Mouse (Mus musculus): Measurements from ENCODE around the gene Spen. TPM values are rescaled to one million over a fixed set of nuclear protein-coding genes. Genes with fewer than 3 reads are reported as not detected.
"Not testable (repeated sequence)": the region's sequence is repeated elsewhere in the genome, so short reads cannot be mapped to it uniquely, and the experiment has no call there.

The Spen gene
- polyA plus RNA-seq, 1 experiment from 2014 or later, result 12.4 TPM

DNA sequence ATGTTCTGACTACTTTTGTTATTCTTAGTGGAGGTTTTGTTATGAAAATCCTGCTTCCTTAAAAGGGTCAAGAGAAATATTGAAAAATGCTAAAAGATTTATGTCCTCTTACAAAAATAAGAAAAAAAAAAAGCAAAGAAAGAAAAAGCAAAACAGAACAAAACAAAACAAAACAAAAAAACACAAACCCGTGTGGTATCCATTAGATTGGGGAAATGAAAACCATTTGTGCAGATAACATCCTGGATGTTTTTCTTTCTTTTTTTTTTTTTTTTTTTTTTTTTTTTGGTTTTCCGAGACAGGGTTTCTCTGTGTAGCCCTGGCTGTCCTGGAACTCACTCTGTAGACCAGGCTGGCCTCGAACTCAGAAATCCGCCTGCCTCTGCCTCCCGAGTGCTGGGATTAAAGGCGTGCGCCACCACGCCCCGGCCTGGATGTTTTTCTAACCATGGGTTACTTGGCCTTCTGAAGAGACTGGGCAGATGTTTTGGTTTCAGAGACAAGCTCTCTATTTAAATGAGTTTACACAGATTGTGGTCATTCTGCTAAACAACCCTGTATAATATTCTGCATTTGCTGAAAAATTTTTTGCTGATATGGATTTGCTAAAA, 16.0 kb upstream of the Spen start:
- H3K27me3 ChIP-seq (ENCODE audit: control insufficient read depth, insufficient read depth, low read length); H3K36me3 ChIP-seq (ENCODE audit: control insufficient read depth, insufficient read depth, low read length); DNase-seq (ENCODE audit: low spot score); H3K9me3 ChIP-seq (ENCODE audit: control insufficient read depth, low read length); H3K4me2 ChIP-seq (ENCODE audit: low read depth, severe bottlenecking); ATAC-seq (ENCODE audit: insufficient number of reproducible peaks, low FRiP score, low TSS enrichment, low read depth); H3K4me3 ChIP-seq (ENCODE audit: low read depth, low read length); H3K9ac ChIP-seq (ENCODE audit: low read length); H3K27ac ChIP-seq (replicated peaks; ENCODE audit: low read depth, low read length): not testable (repeated sequence)
- H3K4me1 ChIP-seq (ENCODE audit: control insufficient read depth, insufficient read depth, low read length), result peaks cover 11% of the 10 kb centered on the region; the same call in 1 of the 2 replicates
- 88% methylated on average over 8 of the region's 9 CpGs for WGBS

GRCm38 (mm10) chr4:141552484-141552883, 14.1 kb upstream of the Spen start:
- Histone ChIP-seq H3K27ac (replicated peaks; ENCODE audit: low read depth, low read length) (0 out of 2 replicates have a peak overlapping the region, but pooled peaks have one; percentile 14), H3K36me3 (ENCODE audit: control insufficient read depth, insufficient read depth, low read length) (no peaks in the 10 kb centered on the region), H3K4me3 (ENCODE audit: low read depth, low read length) (no peak overlapping the region), H3K27me3 (ENCODE audit: control insufficient read depth, insufficient read depth, low read length) (no peaks in the 10 kb centered on the region), H3K9me3 (ENCODE audit: control insufficient read depth, low read length) (no peaks in the 10 kb centered on the region), H3K9ac (ENCODE audit: low read length) (no peak overlapping the region), H3K4me2 (ENCODE audit: low read depth, severe bottlenecking) (peak overlapping the region; percentile 12; the same call in 1 of the 2 replicates), H3K4me1 (ENCODE audit: control insufficient read depth, insufficient read depth, low read length) (peaks cover 8% of the 10 kb centered on the region; the same call in 1 of the 2 replicates)
- DNase-seq (ENCODE audit: low spot score), result peak; percentile 51
- 10% methylated on average over 2 of the region's 2 CpGs for WGBS
- ATAC-seq (ENCODE audit: insufficient number of reproducible peaks, low FRiP score, low TSS enrichment, low read depth), result peak; percentile 83

GRCm38 (mm10) chr4:141547299-141547698, 8.9 kb upstream of the Spen start:
- Histone ChIP-seq H3K9me3 (ENCODE audit: control insufficient read depth, low read length) (no peaks in the 10 kb centered on the region), H3K4me2 (ENCODE audit: low read depth, severe bottlenecking) (peak overlapping the region; percentile 95), H3K27me3 (ENCODE audit: control insufficient read depth, insufficient read depth, low read length) (no peaks in the 10 kb centered on the region), H3K4me1 (ENCODE audit: control insufficient read depth, insufficient read depth, low read length) (peaks cover 9% of the 10 kb centered on the region; the same call in 1 of the 2 replicates), H3K36me3 (ENCODE audit: control insufficient read depth, insufficient read depth, low read length) (no peaks in the 10 kb centered on the region), H3K4me3 (ENCODE audit: low read depth, low read length) (peak overlapping the region; percentile 76), H3K27ac (replicated peaks; ENCODE audit: low read depth, low read length) (peak overlapping the region; percentile 99), H3K9ac (ENCODE audit: low read length) (peak overlapping the region; percentile 97)
- DNase-seq (ENCODE audit: low spot score) (no peak), ATAC-seq (ENCODE audit: insufficient number of reproducible peaks, low FRiP score, low TSS enrichment, low read depth) (no peak)
- 34% methylated on average over 9 of the region's 9 CpGs for WGBS

GRCm38 (mm10) chr4:141546334-141547200, 8.2 kb upstream of the Spen start:
- Histone ChIP-seq H3K36me3 (ENCODE audit: control insufficient read depth, insufficient read depth, low read length) (no peaks in the 10 kb centered on the region), H3K9ac (ENCODE audit: low read length) (peak overlapping the region; percentile 97), H3K4me2 (ENCODE audit: low read depth, severe bottlenecking) (peak overlapping the region; percentile 95), H3K27me3 (ENCODE audit: control insufficient read depth, insufficient read depth, low read length) (no peaks in the 10 kb centered on the region), H3K4me1 (ENCODE audit: control insufficient read depth, insufficient read depth, low read length) (0 out of 2 replicates have a peak, but pooled peaks cover 4% of the 10 kb centered on the region), H3K4me3 (ENCODE audit: low read depth, low read length) (peak overlapping the region; percentile 76), H3K9me3 (ENCODE audit: control insufficient read depth, low read length) (no peaks in the 10 kb centered on the region), H3K27ac (replicated peaks; ENCODE audit: low read depth, low read length) (peak overlapping the region; percentile 99)
- WGBS, result under 1% methylated on average over 81 of the region's 98 CpGs
- DNase-seq (ENCODE audit: low spot score) (peak; percentile 92), ATAC-seq (ENCODE audit: insufficient number of reproducible peaks, low FRiP score, low TSS enrichment, low read depth) (peak; percentile 85)

DNA sequence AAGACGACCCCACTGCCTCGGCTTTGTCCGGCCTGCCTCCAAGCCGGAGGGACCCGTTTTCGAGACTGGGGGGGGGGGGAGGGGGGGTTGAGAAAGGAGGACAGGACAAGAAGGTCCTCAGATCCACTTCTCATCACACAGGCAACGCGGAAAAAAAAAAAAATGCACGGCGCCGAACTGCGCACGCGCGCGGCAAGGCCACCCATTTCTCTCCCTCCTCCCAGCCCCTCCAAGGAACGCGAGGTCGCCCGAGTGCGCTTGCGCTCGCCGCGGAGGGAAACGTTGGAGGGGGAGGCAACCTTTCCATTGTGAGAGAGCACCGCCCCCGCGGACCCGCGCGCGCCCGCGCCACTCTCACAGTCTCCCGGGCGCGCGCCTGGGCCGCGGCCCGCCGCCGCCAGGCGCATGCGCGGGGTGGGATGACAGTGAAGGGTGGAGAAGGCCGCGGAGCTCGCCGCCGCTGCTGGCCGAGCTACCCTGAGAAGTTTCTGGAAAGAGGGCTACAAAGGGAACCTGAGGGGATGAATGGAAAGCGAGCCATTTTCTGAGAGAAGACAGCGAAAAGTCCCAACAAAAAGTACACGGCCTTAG, 7.4 kb upstream of the Spen start:
- no peaks in the 10 kb centered on the region for H3K27me3 ChIP-seq (ENCODE audit: control insufficient read depth, insufficient read depth, low read length)
- H3K27ac ChIP-seq (replicated peaks; ENCODE audit: low read depth, low read length), result peak overlapping the region; percentile 99
- H3K4me3 ChIP-seq (ENCODE audit: low read depth, low read length), result peak overlapping the region; percentile 76
- ATAC-seq (ENCODE audit: insufficient number of reproducible peaks, low FRiP score, low TSS enrichment, low read depth) (peak; percentile 71), DNase-seq (ENCODE audit: low spot score) (peak; percentile 99)
- peak overlapping the region; percentile 95 for H3K4me2 ChIP-seq (ENCODE audit: low read depth, severe bottlenecking)
- 0 out of 2 replicates have a peak, but pooled peaks cover 4% of the 10 kb centered on the region for H3K4me1 ChIP-seq (ENCODE audit: control insufficient read depth, insufficient read depth, low read length)
- peak overlapping the region; percentile 97 for H3K9ac ChIP-seq (ENCODE audit: low read length)
- 1% methylated on average over 46 of the region's 56 CpGs for WGBS
- H3K9me3 ChIP-seq (ENCODE audit: control insufficient read depth, low read length), result no peaks in the 10 kb centered on the region
- no peaks in the 10 kb centered on the region for H3K36me3 ChIP-seq (ENCODE audit: control insufficient read depth, insufficient read depth, low read length)

DNA sequence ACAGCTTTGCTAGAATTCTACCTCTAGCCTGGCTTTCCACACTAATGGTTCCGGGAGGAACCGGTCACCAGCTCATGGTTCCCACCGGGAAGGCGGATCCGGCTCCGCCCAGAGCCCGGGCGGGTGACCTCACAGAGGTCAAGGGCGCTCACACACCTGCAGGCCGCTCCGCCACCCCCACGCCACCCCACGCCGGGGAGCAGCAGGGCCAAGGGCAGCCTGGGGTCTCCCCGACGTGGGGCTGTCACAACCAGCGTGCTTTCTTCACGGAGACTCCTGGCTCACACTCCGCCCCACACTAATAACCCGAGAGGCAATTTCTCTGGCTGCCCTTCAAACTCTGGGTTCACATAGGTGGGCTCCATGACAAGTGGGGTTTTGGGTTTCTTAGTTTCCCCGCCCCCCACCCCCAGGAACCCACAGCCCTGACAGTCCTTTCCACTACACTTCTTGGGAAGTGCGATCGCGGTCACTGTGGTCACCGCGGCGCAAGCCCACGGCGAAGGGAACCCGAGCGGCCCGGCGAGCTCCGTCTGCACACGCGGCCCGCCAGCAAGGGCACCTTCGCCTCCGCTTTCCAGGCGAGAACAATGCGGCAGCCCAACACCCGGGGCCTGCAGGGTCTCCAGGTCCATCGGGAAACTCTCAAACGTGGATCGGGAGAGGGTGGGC, 6.8 kb upstream of the Spen start:
- ATAC-seq (ENCODE audit: insufficient number of reproducible peaks, low FRiP score, low TSS enrichment, low read depth) (peak; percentile 40; the same call in 1 of the 2 replicates), DNase-seq (ENCODE audit: low spot score) (peak; percentile 74)
- peak overlapping the region; percentile 95 for H3K4me2 ChIP-seq (ENCODE audit: low read depth, severe bottlenecking)
- under 1% methylated on average over 45 of the region's 45 CpGs for WGBS
- H3K9me3 ChIP-seq (ENCODE audit: control insufficient read depth, low read length), result no peaks in the 10 kb centered on the region
- peak overlapping the region; percentile 90 for H3K27ac ChIP-seq (replicated peaks; ENCODE audit: low read depth, low read length)
- 0 out of 2 replicates have a peak, but pooled peaks cover 4% of the 10 kb centered on the region for H3K4me1 ChIP-seq (ENCODE audit: control insufficient read depth, insufficient read depth, low read length)
- no peaks in the 10 kb centered on the region for H3K27me3 ChIP-seq (ENCODE audit: control insufficient read depth, insufficient read depth, low read length)
- no peaks in the 10 kb centered on the region for H3K36me3 ChIP-seq (ENCODE audit: control insufficient read depth, insufficient read depth, low read length)
- H3K9ac ChIP-seq (ENCODE audit: low read length), result peak overlapping the region; percentile 61
- H3K4me3 ChIP-seq (ENCODE audit: low read depth, low read length), result peak overlapping the region; percentile 76

GRCm38 (mm10) chr4:141544536-141544935, 6.1 kb upstream of the Spen start:
- Histone ChIP-seq H3K4me3 (ENCODE audit: low read depth, low read length) (peak overlapping the region; percentile 76), H3K36me3 (ENCODE audit: control insufficient read depth, insufficient read depth, low read length) (no peaks in the 10 kb centered on the region), H3K4me1 (ENCODE audit: control insufficient read depth, insufficient read depth, low read length) (0 out of 2 replicates have a peak, but pooled peaks cover 4% of the 10 kb centered on the region), H3K4me2 (ENCODE audit: low read depth, severe bottlenecking) (peak overlapping the region; percentile 95), H3K9ac (ENCODE audit: low read length) (no peak overlapping the region), H3K9me3 (ENCODE audit: control insufficient read depth, low read length) (no peaks in the 10 kb centered on the region), H3K27ac (replicated peaks; ENCODE audit: low read depth, low read length) (no peak overlapping the region), H3K27me3 (ENCODE audit: control insufficient read depth, insufficient read depth, low read length) (no peaks in the 10 kb centered on the region)
- DNase-seq (ENCODE audit: low spot score) (no peak), ATAC-seq (ENCODE audit: insufficient number of reproducible peaks, low FRiP score, low TSS enrichment, low read depth) (no peak)
- WGBS, result 48% methylated on average over 2 of the region's 2 CpGs

GRCm38 (mm10) chr4:141543593-141543992, 5.2 kb upstream of the Spen start:
- Histone ChIP-seq H3K27me3 (ENCODE audit: control insufficient read depth, insufficient read depth, low read length) (no peaks in the 10 kb centered on the region), H3K4me3 (ENCODE audit: low read depth, low read length) (no peak overlapping the region), H3K27ac (replicated peaks; ENCODE audit: low read depth, low read length) (no peak overlapping the region), H3K9me3 (ENCODE audit: control insufficient read depth, low read length) (no peaks in the 10 kb centered on the region), H3K9ac (ENCODE audit: low read length) (no peak overlapping the region), H3K4me1 (ENCODE audit: control insufficient read depth, insufficient read depth, low read length) (0 out of 2 replicates have a peak, but pooled peaks cover 4% of the 10 kb centered on the region), H3K4me2 (ENCODE audit: low read depth, severe bottlenecking) (no peak overlapping the region), H3K36me3 (ENCODE audit: control insufficient read depth, insufficient read depth, low read length) (no peaks in the 10 kb centered on the region)
- WGBS, result 72% methylated on average over 3 of the region's 3 CpGs
- ATAC-seq (ENCODE audit: insufficient number of reproducible peaks, low FRiP score, low TSS enrichment, low read depth), result no peak
- no peak for DNase-seq (ENCODE audit: low spot score)
